Mouse (Mus musculus): ENCODE measurements around the gene Pcp4l1.

DNA sequence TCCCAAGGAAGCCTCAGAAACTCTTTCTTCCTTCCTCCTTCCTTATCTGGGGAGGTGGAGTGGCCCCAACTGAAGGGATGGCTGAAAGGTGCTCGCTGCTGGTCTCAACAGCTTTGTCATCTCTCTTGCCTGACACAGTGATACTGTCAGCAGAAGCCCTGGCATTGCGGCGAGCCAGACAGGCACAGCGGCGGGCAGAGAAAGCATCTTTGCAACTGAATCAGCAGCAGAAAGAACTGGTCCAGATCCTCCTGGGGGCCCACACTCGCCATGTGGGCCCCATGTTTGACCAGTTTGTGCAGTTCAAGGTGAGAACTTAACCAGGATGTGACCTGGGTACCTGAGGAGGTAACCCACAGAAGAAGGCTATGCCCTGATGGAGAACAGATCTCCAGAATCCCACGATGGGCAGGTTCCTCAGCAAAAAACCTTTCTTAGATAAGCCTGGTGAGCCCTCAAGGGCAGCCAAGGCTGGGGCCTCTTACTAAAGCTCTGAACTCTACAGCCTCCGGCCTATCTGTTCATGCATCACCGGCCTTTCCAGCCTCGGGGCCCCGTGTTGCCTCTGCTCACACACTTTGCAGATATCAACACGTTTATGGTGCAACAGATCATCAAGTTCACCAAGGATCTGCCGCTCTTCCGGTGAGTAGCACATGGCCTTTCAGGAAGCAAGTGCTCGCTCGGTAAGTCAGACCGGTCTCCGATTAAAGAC lies 20.3 kb upstream of the Pcp4l1 start:
- no peak for TF ChIP-seq CTCF (IDR thresholded peaks at IDR 0.05; ENCODE audit: low read depth)
- TF ChIP-seq EP300 (IDR thresholded peaks at IDR 0.05; ENCODE audit: low read depth): no peak

Data from heart, postnatal 0 days (tissue).